Mouse (Mus musculus): ENCODE results near the gene Apip. TPM values are rescaled to one million over a fixed set of nuclear protein-coding genes. Genes with fewer than 3 reads are reported as not detected.

Gene Apip
- total RNA-seq, 2 experiments from 2014 or later = 36.0 to 50.7 TPM

GRCm38 (mm10) chr2:103069752-103070405 is 3.6 kb upstream of the Apip start:
- intact Hi-C loops (cut with DNase I) = no loop called here
- no peak overlapping the region for H3K27ac ChIP-seq
- no peak overlapping the region for H3K4me3 ChIP-seq
- DNase-seq = no peak
- no peak for TF ChIP-seq CTCF (IDR thresholded peaks at IDR 0.05)

GRCm38 (mm10) chr2:103070586-103070985 is 2.9 kb upstream of the Apip start:
- Histone ChIP-seq H3K4me3 (no peak overlapping the region), H3K27ac (no peak overlapping the region)
- intact Hi-C loops (cut with DNase I) = no loop called here
- no peak for DNase-seq
- TF ChIP-seq CTCF (IDR thresholded peaks at IDR 0.05) = no peak

- TF ChIP-seq CTCF (IDR thresholded peaks at IDR 0.05) = no peak
- intact Hi-C loops (cut with DNase I) = loop anchor here (5.0 kb wide), 2 partner anchors 346 to 399 kb away; no protein-coding TSS in a partner anchor
- H3K4me3 ChIP-seq = no peak overlapping the region
- H3K27ac ChIP-seq = no peak overlapping the region; the same call in 1 of the 2 replicates
- no peak for DNase-seq
Observed at GRCm38 (mm10) chr2:103081117-103081516, 7.6 kb downstream of the Apip start.

- DNase-seq = no peak
- intact Hi-C loops (cut with DNase I) = loop anchor here (5.0 kb wide), 2 partner anchors 346 to 399 kb away; no protein-coding TSS in a partner anchor
- 0 out of 2 replicates have a peak overlapping the region, but pooled peaks have one; percentile 4 for H3K27ac ChIP-seq
- TF ChIP-seq CTCF (IDR thresholded peaks at IDR 0.05) = no peak
- H3K4me3 ChIP-seq = no peak overlapping the region
Observed at GRCm38 (mm10) chr2:103081706-103082105, 8.2 kb downstream of the Apip start.

GRCm38 (mm10) chr2:103082853-103083252 is 9.4 kb downstream of the Apip start:
- 0 out of 2 replicates have a peak overlapping the region, but pooled peaks have one; percentile 7 for H3K4me3 ChIP-seq
- intact Hi-C loops (cut with DNase I) = loop anchor here (5.0 kb wide), 2 partner anchors 344 to 401 kb away; no protein-coding TSS in a partner anchor
- H3K27ac ChIP-seq = peak overlapping the region; percentile 61
- peak; percentile 27 for DNase-seq
- no peak for TF ChIP-seq CTCF (IDR thresholded peaks at IDR 0.05)

- intact Hi-C loops (cut with DNase I) = loop anchor here (5.0 kb wide), 2 partner anchors 343 to 402 kb away; no protein-coding TSS in a partner anchor
Observed at GRCm38 (mm10) chr2:103084451-103084850, 11.0 kb downstream of the Apip start.

GRCm38 (mm10) chr2:103085633-103086032 is 12.2 kb downstream of the Apip start:
- TF ChIP-seq CTCF (IDR thresholded peaks at IDR 0.05) = no peak
- intact Hi-C loops (cut with DNase I) = loop anchor here (1.0 kb wide), 1 partner anchor 262 kb away; no protein-coding TSS in a partner anchor
- H3K4me3 ChIP-seq = no peak overlapping the region
- no peak overlapping the region for H3K27ac ChIP-seq
- no peak for DNase-seq

More at GRCm38 (mm10) chr2:103084451-103084850, 11.0 kb downstream of the Apip start:
- DNase-seq = no peak
- Histone ChIP-seq H3K4me3 (no peak overlapping the region), H3K27ac (no peak overlapping the region)
- TF ChIP-seq CTCF (IDR thresholded peaks at IDR 0.05) = peak; percentile 87

- TF ChIP-seq CTCF (IDR thresholded peaks at IDR 0.05) = peak; percentile 78
- intact Hi-C loops (cut with DNase I) = loop anchor here (1.0 kb wide), 1 partner anchor 261 kb away; no protein-coding TSS in a partner anchor
- DNase-seq = no peak
- Histone ChIP-seq H3K27ac (no peak overlapping the region), H3K4me3 (no peak overlapping the region)
Observed at GRCm38 (mm10) chr2:103086432-103086831, 13.0 kb downstream of the Apip start.

GRCm38 (mm10) chr2:103088099-103088498 is 14.6 kb downstream of the Apip start:
- Histone ChIP-seq H3K4me3 (no peak overlapping the region), H3K27ac (no peak overlapping the region)
- TF ChIP-seq CTCF (IDR thresholded peaks at IDR 0.05) = peak; percentile 43
- DNase-seq = no peak
- intact Hi-C loops (cut with DNase I) = no loop called here

- no peak for TF ChIP-seq CTCF (IDR thresholded peaks at IDR 0.05)
- intact Hi-C loops (cut with DNase I) = no loop called here
- Histone ChIP-seq H3K27ac (no peak overlapping the region), H3K4me3 (no peak overlapping the region)
- DNase-seq = no peak
Observed at GRCm38 (mm10) chr2:103089521-103089920, 16.0 kb downstream of the Apip start.

- intact Hi-C loops (cut with DNase I) = no loop called here
- no peak for DNase-seq
- Histone ChIP-seq H3K27ac (no peak overlapping the region), H3K4me3 (no peak overlapping the region)
- no peak for TF ChIP-seq CTCF (IDR thresholded peaks at IDR 0.05)
Observed at GRCm38 (mm10) chr2:103102595-103102994, 29.1 kb downstream of the Apip start.

GRCm38 (mm10) chr2:103106172-103106571 is 32.7 kb downstream of the Apip start:
- no peak for TF ChIP-seq CTCF (IDR thresholded peaks at IDR 0.05)
- Histone ChIP-seq H3K27ac (no peak overlapping the region), H3K4me3 (no peak overlapping the region)
- intact Hi-C loops (cut with DNase I) = no loop called here
- DNase-seq = no peak

GRCm38 (mm10) chr2:103111669-103112068 is 38.2 kb downstream of the Apip start:
- Histone ChIP-seq H3K4me3 (no peak overlapping the region), H3K27ac (no peak overlapping the region)
- intact Hi-C loops (cut with DNase I) = no loop called here
- no peak for TF ChIP-seq CTCF (IDR thresholded peaks at IDR 0.05)
- no peak for DNase-seq

Measured in gastrocnemius, adult 2 months (tissue).